8 mouse cellular contexts compared by ENCODE assay signal in the genomic region with DNA sequence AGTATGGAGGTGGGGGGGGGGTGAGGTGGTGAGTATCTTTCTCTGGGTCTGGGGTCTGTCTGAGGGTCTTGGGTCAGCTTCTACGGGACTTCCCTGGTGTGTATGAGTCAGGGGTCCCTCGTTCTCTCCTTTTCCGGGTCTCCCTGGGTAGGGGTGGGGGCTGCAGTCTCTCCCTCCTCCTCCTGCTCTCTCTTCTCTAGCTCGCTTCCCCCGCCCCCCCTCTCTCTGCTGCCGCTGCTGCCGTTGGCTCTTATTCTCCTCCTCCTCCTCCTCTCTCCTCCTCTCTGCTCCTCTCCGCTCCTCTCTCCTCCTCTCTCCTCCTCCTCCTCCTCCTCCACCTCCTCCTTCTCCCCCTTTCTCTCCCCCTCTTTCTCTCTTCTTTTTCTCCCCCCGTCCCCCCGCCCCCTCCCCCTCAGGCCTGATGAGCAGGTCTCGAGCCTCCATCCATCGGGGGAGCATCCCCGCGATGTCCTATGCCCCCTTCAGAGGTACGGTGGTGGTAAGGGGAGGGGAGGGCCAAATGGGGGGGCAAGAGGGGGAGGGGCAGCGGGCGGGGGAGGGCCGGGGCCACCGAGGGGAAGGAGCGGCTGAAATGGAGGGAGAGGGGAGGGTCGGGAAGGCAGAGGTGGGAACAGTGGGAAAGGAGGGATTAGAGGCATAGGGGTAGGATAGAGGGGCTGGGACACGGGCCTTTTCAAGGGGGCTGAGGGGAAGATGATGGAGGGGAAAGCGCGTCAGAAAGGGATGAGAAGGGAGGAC. TPM values are rescaled to one million over a fixed set of nuclear protein-coding genes. Genes with fewer than 3 reads are reported as not detected.
DNase-seq lines count a peak whose midpoint lies in the region; ATAC-seq lines count a peak whose summit lies in the region.

A gene (plus strand): TSS at position 223 of the 759 bp plus-strand sequence.

- no peaks in the 10 kb centered on the region for H3K9me3 ChIP-seq in megakaryocyte, embryonic 14.5 days
- H3K9me3 ChIP-seq in embryonic facial prominence, embryonic 14.5 days (ENCODE audit: control insufficient read depth, low read length), result no peaks in the 10 kb centered on the region
- no peaks in the 10 kb centered on the region for H3K9me3 ChIP-seq in intestine, embryonic 14.5 days (ENCODE audit: control insufficient read depth, low read length)
- no peaks in the 10 kb centered on the region for H3K9me3 ChIP-seq in liver, embryonic 12.5 days (replicated peaks)

- H3K9ac ChIP-seq in embryonic facial prominence, embryonic 14.5 days (ENCODE audit: low read depth, low read length), result peak within 1 kb of the TSS; percentile 72
- H3K9ac ChIP-seq in intestine, embryonic 14.5 days (ENCODE audit: low read length), result peak within 1 kb of the TSS; percentile 49
- peak within 1 kb of the TSS; percentile 90 for H3K9ac ChIP-seq in liver, embryonic 12.5 days

- peaks cover 19% of the 10 kb centered on the region for H3K36me3 ChIP-seq in megakaryocyte, embryonic 14.5 days (replicated peaks; ENCODE audit: low read length)
- peaks cover 14% of the 10 kb centered on the region; the same call in 1 of the 2 replicates for H3K36me3 ChIP-seq in embryonic facial prominence, embryonic 14.5 days (ENCODE audit: control insufficient read depth, insufficient read depth, low read length)
- peaks cover 12% of the 10 kb centered on the region; the same call in 1 of the 2 replicates for H3K36me3 ChIP-seq in intestine, embryonic 14.5 days (ENCODE audit: control insufficient read depth, insufficient read depth, low read length)
- H3K36me3 ChIP-seq in liver, embryonic 12.5 days, result peaks cover 17% of the 10 kb centered on the region

- peak within 1 kb of the TSS; percentile 98 for H3K4me2 ChIP-seq in embryonic facial prominence, embryonic 14.5 days (ENCODE audit: low read depth, low read length)
- peak within 1 kb of the TSS; percentile 74 for H3K4me2 ChIP-seq in intestine, embryonic 14.5 days (ENCODE audit: low read length)
- peak within 1 kb of the TSS; percentile 97 for H3K4me2 ChIP-seq in liver, embryonic 12.5 days

- peak within 1 kb of the TSS; percentile 97 for H3K4me3 ChIP-seq in megakaryocyte, embryonic 14.5 days (replicated peaks)
- H3K4me3 ChIP-seq in embryonic facial prominence, embryonic 14.5 days (ENCODE audit: low read depth, low read length), result peak within 1 kb of the TSS; percentile 74
- H3K4me3 ChIP-seq in intestine, embryonic 14.5 days (ENCODE audit: low read depth, low read length), result peak within 1 kb of the TSS; percentile 77
- H3K4me3 ChIP-seq in liver, embryonic 12.5 days, result peak within 1 kb of the TSS; percentile 73

- peak; percentile 39 to 78 for DNase-seq in adrenal gland, postnatal 36 days
- peak; percentile 87 for DNase-seq in embryonic facial prominence, embryonic 14.5 days (ENCODE audit: low spot score)
- DNase-seq in intestine, embryonic 14.5 days (ENCODE audit: low spot score), result no peak
- peak; percentile 65 for DNase-seq in right cerebral cortex, postnatal 14 days
- no peak for DNase-seq in spleen, adult 12 weeks (ENCODE audit: low spot score)

- H3K4me1 ChIP-seq in megakaryocyte, embryonic 14.5 days, result peaks cover 64% of the 10 kb centered on the region
- H3K4me1 ChIP-seq in embryonic facial prominence, embryonic 14.5 days (ENCODE audit: control insufficient read depth, insufficient read depth, low read length), result peaks cover 29% of the 10 kb centered on the region
- H3K4me1 ChIP-seq in intestine, embryonic 14.5 days (replicated peaks; ENCODE audit: control insufficient read depth, insufficient read depth, low read length), result peaks cover 42% of the 10 kb centered on the region
- H3K4me1 ChIP-seq in liver, embryonic 12.5 days, result peaks cover 53% of the 10 kb centered on the region

- peak within 1 kb of the TSS; percentile 92 for H3K27ac ChIP-seq in embryonic facial prominence, embryonic 14.5 days (replicated peaks; ENCODE audit: low read depth, low read length)
- peak within 1 kb of the TSS; percentile 92 for H3K27ac ChIP-seq in intestine, embryonic 14.5 days (ENCODE audit: low read depth)
- H3K27ac ChIP-seq in liver, embryonic 12.5 days, result peak within 1 kb of the TSS; percentile 96

- peaks cover 20% of the 10 kb centered on the region for H3K27me3 ChIP-seq in megakaryocyte, embryonic 14.5 days (replicated peaks)
- H3K27me3 ChIP-seq in embryonic facial prominence, embryonic 14.5 days (replicated peaks; ENCODE audit: control insufficient read depth, insufficient read depth, low read length), result no peaks in the 10 kb centered on the region
- no peaks in the 10 kb centered on the region for H3K27me3 ChIP-seq in intestine, embryonic 14.5 days (replicated peaks; ENCODE audit: control insufficient read depth, insufficient read depth, low read length)
- peaks cover 5% of the 10 kb centered on the region for H3K27me3 ChIP-seq in liver, embryonic 12.5 days (replicated peaks)

- no peak for ATAC-seq in megakaryocyte, adult 5-6 weeks (ENCODE audit: poor library complexity, severe bottlenecking)
- peak; percentile 3; the same call in 1 of the 2 replicates for ATAC-seq in embryonic facial prominence, embryonic 14.5 days (ENCODE audit: low read depth)
- no peak for ATAC-seq in intestine, embryonic 14.5 days (replicated peaks; ENCODE audit: low FRiP score, low TSS enrichment, low read depth)
- no peak for ATAC-seq in liver, embryonic 12.5 days

- WGBS in embryonic facial prominence, embryonic 14.5 days, result 2% methylated on average over 22 of the region's 24 CpGs
- 2% methylated on average over 19 of the region's 24 CpGs for WGBS in intestine, embryonic 14.5 days
- WGBS in liver, embryonic 12.5 days (ENCODE audit: insufficient replicate concordance), result 8% methylated on average over 21 of the region's 24 CpGs

RNA-seq across cellular contexts. Expression of the gene that starts here (rescaled TPM):
- polyA plus RNA-seq in megakaryocyte, embryonic 14.5 days (2012; ENCODE audit: insufficient read depth, low replicate concordance), result 3.0 and 4.4 TPM in 2 replicates
- total RNA-seq in megakaryocyte, adult 5-6 weeks (2015), result 1.6 and 3.9 TPM in 2 replicates
- total RNA-seq in megakaryocyte, adult 5-6 weeks (2017), result 0.33 and 0.89 TPM in 2 replicates
- 10 to 100 TPM; 11.4 to 18.6 TPM for total RNA-seq in adrenal gland, postnatal 36 days (2021)
- 1.4 and 2.6 TPM in 2 replicates for polyA plus RNA-seq in embryonic facial prominence, embryonic 14.5 days (2014; fragmentation: Nextera tagmentation; extraction: Ambion mirVana)
- polyA plus RNA-seq in intestine, embryonic 14.5 days (2014; fragmentation: Nextera tagmentation; extraction: Ambion mirVana), result 2.2 and 2.4 TPM in 2 replicates
- polyA plus RNA-seq in liver, embryonic 12.5 days (2016; fragmentation: Nextera tagmentation; extraction: Ambion mirVana), result 0.29 and 0.36 TPM in 2 replicates

Comparison
In these comparisons a context has a peak if more than half of its experiments do, and no peak if none do; other contexts are left out.
1. DNase-seq: peak in adrenal gland, postnatal 36 days (2 of 2), embryonic facial prominence, embryonic 14.5 days (single experiment) and right cerebral cortex, postnatal 14 days (single experiment); none in intestine, embryonic 14.5 days (single experiment) and spleen, adult 12 weeks (single experiment).
2. Peak in every context shown above with its lines, with median percentiles within 50 percentile points of each other: H3K4me3 ChIP-seq, H3K27ac ChIP-seq, H3K4me2 ChIP-seq and H3K9ac ChIP-seq.